Mouse (Mus musculus) cerebellum, postnatal 36 days (tissue): ENCODE data around the gene Phf11a.
A peak's percentile ranks its signal among the peaks of the same experiment; 100 is the strongest.
"Not testable (repeated sequence)": the region's sequence is repeated elsewhere in the genome, so short reads cannot be mapped to it uniquely, and the experiment has no call there.

Source experiments
- DNase-seq, 2 experiments: peaks; one replicate each; pipeline ENCODE4 v3.0.0; 2021 to 2022; ENCODE audit warnings: mixed read lengths in 2 of 2

Gene Phf11a

GRCm38 (mm10) chr14:59297391-59297790, at the start of gene Phf11a:
Gene Phf11a (minus strand): TSS chr14:59297522.
- not testable (repeated sequence) for DNase-seq

DNA sequence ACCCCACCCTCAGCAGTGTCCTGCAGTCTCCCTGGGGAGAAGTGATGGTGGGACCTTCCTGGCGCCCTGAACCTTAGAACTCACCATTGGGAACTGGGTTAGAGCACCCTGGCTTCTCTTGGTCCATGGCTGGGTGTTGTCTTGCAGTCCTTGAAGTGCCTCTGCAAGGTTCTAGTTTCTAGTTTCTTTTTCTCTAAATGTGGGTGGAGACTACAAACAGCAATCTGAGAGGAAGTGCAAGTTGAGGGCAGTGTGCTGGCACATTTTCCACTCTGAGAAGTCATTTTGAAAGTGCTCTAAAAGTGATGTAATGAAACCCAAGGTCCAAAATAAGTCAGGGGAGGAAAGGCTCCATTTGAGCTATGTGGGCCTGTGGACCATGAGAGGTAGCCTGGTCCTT, 43.9 kb upstream of the Phf11a start, which contains the start of gene Phf11b:
Phf11b (minus strand) TSS at position 163 of the 400 bp plus-strand sequence.
- not testable (repeated sequence) for DNase-seq

DNA sequence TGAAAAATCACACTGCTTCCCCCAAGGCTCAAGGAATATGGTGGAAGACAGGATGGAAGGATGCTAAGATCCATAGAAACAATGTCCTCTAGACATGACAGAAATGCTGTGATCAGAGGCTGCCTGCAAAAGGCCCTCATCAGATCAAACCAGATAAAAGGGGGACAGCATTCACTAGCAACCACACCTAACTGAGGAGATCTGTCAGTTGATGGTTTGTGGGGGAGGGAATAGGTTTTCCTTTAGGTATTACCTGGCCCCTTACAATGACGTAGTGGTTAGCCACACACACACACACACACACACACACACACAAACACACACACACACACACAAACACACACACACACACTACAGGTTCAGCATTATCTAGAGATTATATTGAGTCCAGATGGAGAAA, 42.2 kb upstream of the Phf11a start:
- DNase-seq: no peak

DNA sequence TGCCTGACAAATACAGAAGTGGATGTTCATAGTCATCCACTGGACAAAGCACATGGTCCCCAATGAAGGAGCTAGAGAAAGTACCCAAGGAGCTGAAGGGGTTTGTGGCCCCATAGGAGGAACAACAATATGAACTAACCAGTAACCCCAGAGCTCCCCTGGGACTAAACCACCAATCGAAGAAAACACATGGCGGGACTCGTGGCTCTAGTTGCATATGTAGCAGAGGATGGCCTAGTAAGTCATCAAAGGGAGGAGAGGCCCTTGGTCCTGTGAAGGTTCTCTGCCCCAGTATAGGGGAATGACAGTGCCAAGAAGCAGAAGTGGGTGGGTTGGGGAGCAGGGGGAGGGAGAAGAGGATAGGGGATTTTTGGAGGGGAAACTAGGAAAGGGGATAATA, 38.7 kb upstream of the Phf11a start:
- DNase-seq: not testable (repeated sequence)

- peak; percentile 3 to 8 for DNase-seq
Measured at GRCm38 (mm10) chr14:59330499-59330898, 33.2 kb upstream of the Phf11a start.

DNA sequence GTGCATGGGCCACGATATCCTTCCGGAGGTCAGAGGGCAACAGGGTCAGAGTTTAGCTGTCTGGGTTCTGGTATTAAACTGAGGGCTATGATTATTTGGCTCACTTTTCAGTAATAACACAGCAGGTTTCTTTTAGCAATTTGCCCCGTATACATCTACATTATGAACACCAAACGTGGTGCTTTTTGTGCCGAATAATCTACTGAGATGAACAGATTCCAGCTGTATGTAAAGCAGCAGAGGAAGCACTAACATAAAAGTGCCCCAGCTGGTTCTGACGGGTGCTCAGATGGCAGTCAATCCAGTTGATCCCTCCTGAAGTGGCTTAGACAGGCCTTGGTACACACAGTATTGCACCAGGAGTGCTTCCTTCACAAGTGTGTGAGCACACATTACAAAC, 22.6 kb upstream of the Phf11a start:
- DNase-seq: not testable (repeated sequence)

- DNase-seq: not testable (repeated sequence)
Measured at GRCm38 (mm10) chr14:59319036-59319435, 21.7 kb upstream of the Phf11a start.

- not testable (repeated sequence) for DNase-seq
Measured at GRCm38 (mm10) chr14:59291769-59292168, 5.6 kb downstream of the Phf11a start.

DNA sequence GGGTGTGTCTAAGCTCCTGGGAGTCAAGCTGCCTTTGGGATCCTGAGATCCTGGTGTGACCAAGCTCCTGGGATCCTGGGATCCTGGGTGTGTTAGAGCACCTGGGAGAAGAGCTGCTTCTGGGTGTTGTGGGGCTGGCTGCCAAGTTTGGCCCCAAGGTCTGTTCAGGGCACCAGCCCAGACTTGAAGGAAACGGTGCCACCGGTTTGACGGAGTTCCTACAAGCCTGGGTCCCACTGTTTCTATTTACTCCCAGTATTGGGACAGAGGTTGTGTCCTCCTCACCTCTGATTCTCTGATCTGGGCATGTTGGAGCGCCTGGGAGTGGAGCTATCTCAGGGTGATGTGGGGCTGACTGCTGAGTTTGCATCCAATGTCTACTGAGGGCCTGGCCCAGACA, 22.4 kb downstream of the Phf11a start:
- DNase-seq: not testable (repeated sequence)

GRCm38 (mm10) chr14:59260056-59260455, 37.3 kb downstream of the Phf11a start, which contains the start of gene Gm6904:
Gene Gm6904 (minus strand): TSS chr14:59260216.
- DNase-seq: no peak

DNA sequence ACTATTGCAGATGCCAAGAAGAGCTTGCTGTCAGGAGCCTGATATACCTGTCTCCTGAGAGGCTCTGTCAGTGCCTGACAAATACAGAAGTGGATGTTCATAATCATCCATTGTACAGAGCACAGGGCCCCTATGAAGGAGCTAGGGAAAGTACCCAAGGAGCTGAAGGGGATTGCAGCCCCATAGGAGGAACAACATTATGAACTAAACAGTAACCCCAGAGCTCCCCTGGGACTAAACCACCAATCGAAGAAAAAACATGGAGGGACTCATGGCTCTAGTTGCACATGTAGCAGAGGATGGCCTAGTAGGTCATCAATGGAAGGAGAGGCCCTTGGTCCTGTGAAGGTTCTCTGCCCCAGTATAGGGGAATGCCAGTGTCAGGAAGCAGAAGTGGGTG, 41.5 kb downstream of the Phf11a start:
- not testable (repeated sequence) for DNase-seq

DNA sequence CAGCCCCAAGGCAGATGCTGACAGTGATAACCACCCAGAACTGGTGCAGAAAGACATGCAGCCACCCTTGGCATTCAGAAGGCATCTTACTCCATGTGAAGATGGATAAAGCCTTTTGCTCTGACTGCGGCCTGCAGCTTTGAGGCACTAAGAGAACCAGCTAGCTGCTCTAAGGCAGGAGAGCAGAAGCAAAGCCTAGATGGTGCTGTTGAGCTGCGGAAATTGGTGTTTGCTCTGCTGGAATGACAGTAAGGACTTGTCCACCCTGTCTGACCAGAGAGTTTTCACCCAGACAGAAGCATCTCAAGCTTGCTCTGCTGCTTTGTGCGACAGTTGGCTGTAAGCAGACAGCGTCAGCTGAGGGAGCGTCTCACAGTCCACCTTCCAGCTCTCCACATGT, 47.0 kb downstream of the Phf11a start:
- DNase-seq: not testable (repeated sequence)

GRCm38 (mm10) chr14:59233635-59234034, 63.7 kb downstream of the Phf11a start:
- no peak for DNase-seq

- DNase-seq: no peak
Measured at GRCm38 (mm10) chr14:59232003-59232402, 65.3 kb downstream of the Phf11a start.

DNA sequence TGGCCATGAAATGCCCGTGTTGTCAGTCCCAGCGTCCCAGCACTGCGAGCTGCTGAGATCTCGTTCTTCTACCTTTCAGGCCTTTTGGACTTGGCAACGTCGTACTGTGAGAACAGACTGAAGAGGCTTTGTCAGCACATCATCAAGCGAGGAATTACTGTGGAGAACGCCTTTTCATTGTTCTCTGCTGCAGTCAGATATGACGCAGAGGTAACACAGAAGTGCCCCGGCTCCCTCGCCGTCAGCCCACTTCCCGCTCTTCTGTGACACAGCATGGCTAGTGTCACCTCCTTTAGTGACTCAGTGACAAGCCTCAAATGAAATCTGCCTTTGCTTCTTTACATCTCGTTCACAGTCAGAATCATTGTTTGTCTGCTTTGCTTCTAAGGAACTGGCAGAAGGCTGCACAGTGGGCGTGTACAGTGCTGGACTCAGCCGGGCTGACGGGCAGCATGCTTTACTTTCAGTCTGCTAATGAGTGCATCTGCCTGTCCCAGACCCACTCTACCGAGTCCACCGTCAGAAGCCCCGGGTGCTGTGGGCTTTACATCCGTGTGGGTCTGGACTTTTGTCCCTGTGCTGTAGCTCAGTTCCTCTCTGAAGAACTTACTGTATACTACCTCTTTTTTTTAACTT, 66.9 kb downstream of the Phf11a start:
- DNase-seq: no peak

GRCm38 (mm10) chr14:59229822-59230221, 67.5 kb downstream of the Phf11a start:
- DNase-seq: no peak
